Mouse (Mus musculus) forebrain, embryonic 15.5 days (tissue): ENCODE measurements at regions not wholly inside any gene's neighbourhood (a gene's known extent, or its start where the extent isn't known, plus 50 kb on each side); places are given as distances from the start of the nearest gene placed in this dataset.

Experiments
- ATAC-seq: fragments of 200-750 bp; cut with Nextera tagmentation; replicated peaks from 2 replicates; pipeline ENCODE4 v1.8.0; 2017; ENCODE audit warnings: mild to moderate bottlenecking, moderate TSS enrichment, moderate library complexity
- H3K27ac ChIP-seq: fragments of 300-500 bp; sonication (generic); replicated peaks from 2 replicates; pipeline ENCODE4 v1.5.1; 2015; ENCODE audit warnings: mild to moderate bottlenecking, inconsistent platforms
- H3K27me3 ChIP-seq: fragments of 300-500 bp; sonication (generic); 2 replicates; pipeline ENCODE4 v1.6.1; 2015; ENCODE audit warnings: inconsistent platforms
- H3K36me3 ChIP-seq: fragments of 300-500 bp; sonication (generic); 2 replicates; pipeline ENCODE4 v1.6.1; 2015; ENCODE audit warnings: mild to moderate bottlenecking, inconsistent platforms
- H3K4me1 ChIP-seq: fragments of 300-500 bp; sonication (generic); 2 replicates; pipeline ENCODE4 v1.6.1; 2015; ENCODE audit warnings: inconsistent platforms
- H3K4me2 ChIP-seq: fragments of 300-500 bp; sonication (generic); replicated peaks from 2 replicates; pipeline ENCODE4 v1.6.1; 2015; ENCODE audit warnings: mild to moderate bottlenecking, inconsistent platforms
- H3K4me3 ChIP-seq: fragments of 300-500 bp; sonication (generic); 2 replicates; pipeline ENCODE4 v1.5.1; 2015; ENCODE audit warnings: mild to moderate bottlenecking, inconsistent platforms
- H3K9ac ChIP-seq: fragments of 300-500 bp; sonication (generic); replicated peaks from 2 replicates; pipeline ENCODE4 v1.6.1; 2015; ENCODE audit warnings: mild to moderate bottlenecking, inconsistent platforms
- H3K9me3 ChIP-seq: fragments of 300-500 bp; sonication (generic); 2 replicates; pipeline ENCODE4 v1.6.1; 2016; ENCODE audit warnings: inconsistent platforms
- WGBS: fragments of 180-500 bp; shearing (Covaris S2); methylation state at CpG from one replicate; pipeline ENCODE4 v1.1.7; 2015; ENCODE audit warnings: mixed read lengths; 5-methylcytosine and 5-hydroxymethylcytosine counted together

- 83% methylated on average over 10 of the region's 10 CpGs for WGBS
- Histone ChIP-seq H3K27ac (no peak overlapping the region), H3K4me1 (peaks cover 7% of the 10 kb centered on the region; the same call in 1 of the 2 replicates), H3K9ac (no peak overlapping the region), H3K27me3 (no peaks in the 10 kb centered on the region), H3K4me2 (no peak overlapping the region), H3K9me3 (no peaks in the 10 kb centered on the region), H3K4me3 (no peak overlapping the region), H3K36me3 (no peaks in the 10 kb centered on the region)
- ATAC-seq = no peak
These were observed 105.4 kb downstream of the Tmco5 start for GRCm38 (mm10) chr2:116983821-116984351.

GRCm38 (mm10) chr2:116984597-116984996 lies 106.1 kb downstream of the Tmco5 start:
- H3K9me3 ChIP-seq = no peaks in the 10 kb centered on the region
- peaks cover 7% of the 10 kb centered on the region; the same call in 1 of the 2 replicates for H3K4me1 ChIP-seq
- no peak overlapping the region for H3K4me3 ChIP-seq
- H3K27me3 ChIP-seq = no peaks in the 10 kb centered on the region
- ATAC-seq = no peak
- no peaks in the 10 kb centered on the region for H3K36me3 ChIP-seq
- WGBS = 85% methylated on average over 3 of the region's 3 CpGs
- H3K27ac ChIP-seq = no peak overlapping the region
- no peak overlapping the region for H3K4me2 ChIP-seq
- no peak overlapping the region for H3K9ac ChIP-seq

GRCm38 (mm10) chr2:116985549-116985948 lies 107.1 kb downstream of the Tmco5 start:
- H3K27me3 ChIP-seq = no peaks in the 10 kb centered on the region
- no peak overlapping the region for H3K9ac ChIP-seq
- WGBS = 80% methylated on average over 5 of the region's 5 CpGs
- H3K4me3 ChIP-seq = no peak overlapping the region
- no peaks in the 10 kb centered on the region for H3K9me3 ChIP-seq
- no peaks in the 10 kb centered on the region for H3K4me1 ChIP-seq
- ATAC-seq = no peak
- H3K36me3 ChIP-seq = no peaks in the 10 kb centered on the region
- H3K27ac ChIP-seq = no peak overlapping the region
- no peak overlapping the region for H3K4me2 ChIP-seq

- Histone ChIP-seq H3K36me3 (no peaks in the 10 kb centered on the region), H3K4me1 (no peaks in the 10 kb centered on the region), H3K27ac (no peak overlapping the region), H3K4me3 (no peak overlapping the region), H3K4me2 (no peak overlapping the region), H3K27me3 (no peaks in the 10 kb centered on the region), H3K9me3 (no peaks in the 10 kb centered on the region), H3K9ac (no peak overlapping the region)
- 91% methylated on average over 8 of the region's 8 CpGs for WGBS
- ATAC-seq = no peak
These were observed 110.6 kb downstream of the Tmco5 start for GRCm38 (mm10) chr2:116988953-116989674.

- Histone ChIP-seq H3K4me1 (no peaks in the 10 kb centered on the region), H3K4me3 (no peak overlapping the region), H3K9ac (no peak overlapping the region), H3K27ac (no peak overlapping the region), H3K27me3 (no peaks in the 10 kb centered on the region), H3K4me2 (no peak overlapping the region), H3K36me3 (no peaks in the 10 kb centered on the region), H3K9me3 (no peaks in the 10 kb centered on the region)
- ATAC-seq = no peak
- 88% methylated on average over 1 of the region's 1 CpGs for WGBS
These were observed 111.6 kb downstream of the Tmco5 start for GRCm38 (mm10) chr2:116990106-116990505.

GRCm38 (mm10) chr2:116991561-116992042 lies 113.1 kb downstream of the Tmco5 start:
- Histone ChIP-seq H3K9me3 (no peaks in the 10 kb centered on the region), H3K4me3 (no peak overlapping the region), H3K9ac (no peak overlapping the region), H3K36me3 (no peaks in the 10 kb centered on the region), H3K4me1 (peaks cover 3% of the 10 kb centered on the region; the same call in 1 of the 2 replicates), H3K27ac (no peak overlapping the region), H3K4me2 (no peak overlapping the region), H3K27me3 (no peaks in the 10 kb centered on the region)
- no peak for ATAC-seq
- WGBS = 33% methylated on average over 6 of the region's 6 CpGs

- H3K36me3 ChIP-seq = no peaks in the 10 kb centered on the region
- no peak overlapping the region for H3K4me2 ChIP-seq
- 97% methylated on average over 4 of the region's 4 CpGs for WGBS
- ATAC-seq = no peak
- H3K4me1 ChIP-seq = peaks cover 3% of the 10 kb centered on the region; the same call in 1 of the 2 replicates
- no peak overlapping the region for H3K4me3 ChIP-seq
- no peaks in the 10 kb centered on the region for H3K9me3 ChIP-seq
- H3K9ac ChIP-seq = no peak overlapping the region
- no peak overlapping the region for H3K27ac ChIP-seq
- no peaks in the 10 kb centered on the region for H3K27me3 ChIP-seq
These were observed 115.2 kb downstream of the Tmco5 start for GRCm38 (mm10) chr2:116993724-116994123.

- Histone ChIP-seq H3K9me3 (no peaks in the 10 kb centered on the region), H3K27me3 (no peaks in the 10 kb centered on the region), H3K36me3 (no peaks in the 10 kb centered on the region), H3K27ac (no peak overlapping the region), H3K4me3 (no peak overlapping the region), H3K4me1 (peaks cover 3% of the 10 kb centered on the region; the same call in 1 of the 2 replicates), H3K4me2 (no peak overlapping the region), H3K9ac (no peak overlapping the region)
- ATAC-seq = no peak
- WGBS = 52% methylated on average over 6 of the region's 6 CpGs
These were observed 117.8 kb downstream of the Tmco5 start for GRCm38 (mm10) chr2:116996302-116996701.

- Histone ChIP-seq H3K4me3 (no peak overlapping the region), H3K4me1 (peaks cover 3% of the 10 kb centered on the region; the same call in 1 of the 2 replicates), H3K4me2 (no peak overlapping the region), H3K27me3 (no peaks in the 10 kb centered on the region), H3K27ac (no peak overlapping the region), H3K9ac (no peak overlapping the region), H3K36me3 (no peaks in the 10 kb centered on the region), H3K9me3 (no peaks in the 10 kb centered on the region)
- 65% methylated on average over 1 of the region's 1 CpGs for WGBS
- ATAC-seq = no peak
These were observed 120.3 kb downstream of the Tmco5 start for GRCm38 (mm10) chr2:116998822-116999221.

- H3K9me3 ChIP-seq = no peaks in the 10 kb centered on the region
- no peak for ATAC-seq
- 85% methylated on average over 5 of the region's 5 CpGs for WGBS
- H3K4me2 ChIP-seq = no peak overlapping the region
- no peak overlapping the region for H3K9ac ChIP-seq
- peaks cover 3% of the 10 kb centered on the region; the same call in 1 of the 2 replicates for H3K4me1 ChIP-seq
- no peaks in the 10 kb centered on the region for H3K36me3 ChIP-seq
- H3K27me3 ChIP-seq = no peaks in the 10 kb centered on the region
- H3K27ac ChIP-seq = no peak overlapping the region
- no peak overlapping the region for H3K4me3 ChIP-seq
These were observed 121.1 kb downstream of the Tmco5 start for GRCm38 (mm10) chr2:116999592-116999991.

GRCm38 (mm10) chr2:117003976-117004375 lies 117.2 kb upstream of the Spred1 start:
- Histone ChIP-seq H3K4me1 (no peaks in the 10 kb centered on the region), H3K4me2 (no peak overlapping the region), H3K4me3 (no peak overlapping the region), H3K27me3 (no peaks in the 10 kb centered on the region), H3K36me3 (no peaks in the 10 kb centered on the region), H3K27ac (no peak overlapping the region), H3K9me3 (no peaks in the 10 kb centered on the region), H3K9ac (no peak overlapping the region)
- no peak for ATAC-seq
- WGBS = 94% methylated on average over 2 of the region's 2 CpGs

GRCm38 (mm10) chr2:117006846-117007245 lies 114.3 kb upstream of the Spred1 start:
- 96% methylated on average over 2 of the region's 2 CpGs for WGBS
- no peaks in the 10 kb centered on the region for H3K9me3 ChIP-seq
- no peak overlapping the region for H3K9ac ChIP-seq
- H3K4me1 ChIP-seq = no peaks in the 10 kb centered on the region
- H3K36me3 ChIP-seq = no peaks in the 10 kb centered on the region
- H3K4me3 ChIP-seq = no peak overlapping the region
- H3K4me2 ChIP-seq = no peak overlapping the region
- H3K27me3 ChIP-seq = no peaks in the 10 kb centered on the region
- H3K27ac ChIP-seq = no peak overlapping the region
- no peak for ATAC-seq
